Mouse (Mus musculus) kidney, postnatal 25 days (tissue): ENCODE measurements around the gene Tbc1d13.
"Not testable (repeated sequence)": the region's sequence is repeated elsewhere in the genome, so short reads cannot be mapped to it uniquely, and the experiment has no call there.

Experiments used
- DNase-seq, 2 experiments: peaks; one replicate each; pipeline ENCODE4 v3.0.0; 2021; ENCODE audit warnings: mixed read lengths in 2 of 2

Tbc1d13 gene

DNA sequence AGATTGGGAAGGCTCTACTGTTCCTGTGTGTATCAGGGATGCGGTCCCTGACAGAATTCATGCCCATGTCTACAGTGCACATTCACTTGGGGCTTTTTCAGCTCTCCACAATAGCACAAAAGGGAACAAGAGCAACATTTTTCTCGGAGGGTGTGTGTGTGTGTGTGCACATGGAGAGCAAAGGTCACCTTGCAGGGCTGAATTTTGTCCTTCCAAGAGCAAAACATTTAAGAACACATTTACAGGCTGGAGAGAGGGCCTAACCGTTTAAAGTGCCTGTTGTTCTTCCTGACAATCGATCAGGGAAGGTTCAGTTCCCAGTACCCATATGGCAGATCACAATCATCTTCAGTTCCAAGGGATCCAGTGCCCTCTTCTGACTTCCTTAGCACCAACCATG is 3.4 kb upstream of the Tbc1d13 start:
- peak in 1 of 2 experiments; percentile 37 for DNase-seq

DNA sequence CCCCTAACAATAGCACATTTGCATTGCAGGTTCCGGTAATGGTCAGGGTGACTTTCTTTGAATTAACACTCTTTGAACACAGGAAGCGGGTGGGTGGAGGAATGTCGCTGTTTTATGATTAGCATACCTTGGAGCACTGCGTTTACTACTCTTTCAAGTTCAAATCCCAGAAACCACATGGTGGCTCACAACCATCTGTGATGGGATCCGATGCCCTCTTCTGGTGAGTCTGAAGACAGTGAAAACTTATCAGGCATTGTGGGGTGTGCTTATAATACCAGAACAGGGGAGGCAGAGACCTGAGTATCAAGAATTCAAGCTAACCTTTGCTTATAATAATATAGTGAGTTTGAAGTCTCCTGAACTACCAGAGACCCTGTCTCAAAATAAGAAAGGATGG is 2.3 kb upstream of the Tbc1d13 start:
- not testable (repeated sequence) for DNase-seq

DNA sequence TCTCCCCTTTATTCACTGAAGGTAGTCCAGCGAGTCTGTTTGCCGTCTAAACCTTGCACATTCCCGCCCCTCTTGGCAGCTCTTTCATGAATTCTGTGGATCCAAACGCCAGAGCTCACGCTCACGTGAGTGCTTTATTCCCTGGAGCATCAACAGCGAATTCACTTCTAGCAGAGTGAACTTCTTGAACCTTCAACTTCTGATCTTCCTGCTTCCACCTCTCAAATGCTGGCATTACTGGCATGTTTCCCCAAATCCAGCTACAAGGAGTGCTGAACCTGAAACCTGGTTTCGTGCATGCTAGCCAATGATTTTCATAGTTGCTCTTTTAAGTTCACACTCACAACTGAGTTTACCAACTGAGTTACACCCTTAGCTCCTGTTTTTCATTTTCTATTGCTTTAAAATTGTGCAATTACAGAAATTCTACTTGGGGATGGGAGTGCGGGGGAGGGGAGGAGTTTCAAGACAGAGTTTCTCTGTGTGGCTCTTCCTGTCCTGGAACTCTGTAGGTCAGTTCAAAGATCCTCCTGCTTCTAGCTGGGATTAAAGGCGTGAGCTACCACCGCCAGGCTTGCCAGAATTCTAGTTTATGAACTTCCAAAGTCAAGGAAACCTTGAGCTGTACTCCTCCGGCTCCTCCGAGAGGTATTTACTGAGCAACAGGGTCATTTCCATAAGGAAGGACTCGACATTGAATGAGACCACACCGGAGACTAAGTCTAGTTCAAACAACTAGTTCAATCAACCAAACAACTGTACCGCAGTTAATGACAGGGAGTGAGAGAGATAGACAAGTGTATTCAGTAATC is 539 bp upstream of the Tbc1d13 start:
- peak; percentile 90 to 92 for DNase-seq

DNA sequence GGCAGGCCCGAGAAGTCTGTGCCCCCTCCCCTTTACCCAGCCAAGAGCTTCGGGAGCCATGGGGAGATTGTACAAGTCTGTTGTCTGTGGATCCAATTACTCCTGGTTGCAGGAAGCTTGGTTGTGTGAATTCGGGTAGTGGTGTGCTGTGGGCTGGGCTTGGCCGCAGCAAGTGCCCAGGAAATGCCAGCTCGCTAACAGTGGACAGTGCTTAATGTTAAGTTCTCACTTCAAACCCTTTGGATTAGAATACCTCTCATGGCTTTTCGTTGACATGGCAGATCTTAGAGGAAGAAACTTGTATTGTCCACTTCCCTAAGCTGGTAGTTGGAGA is 799 bp downstream of the Tbc1d13 start:
- peak in 1 of 2 experiments; percentile 39 for DNase-seq

DNA sequence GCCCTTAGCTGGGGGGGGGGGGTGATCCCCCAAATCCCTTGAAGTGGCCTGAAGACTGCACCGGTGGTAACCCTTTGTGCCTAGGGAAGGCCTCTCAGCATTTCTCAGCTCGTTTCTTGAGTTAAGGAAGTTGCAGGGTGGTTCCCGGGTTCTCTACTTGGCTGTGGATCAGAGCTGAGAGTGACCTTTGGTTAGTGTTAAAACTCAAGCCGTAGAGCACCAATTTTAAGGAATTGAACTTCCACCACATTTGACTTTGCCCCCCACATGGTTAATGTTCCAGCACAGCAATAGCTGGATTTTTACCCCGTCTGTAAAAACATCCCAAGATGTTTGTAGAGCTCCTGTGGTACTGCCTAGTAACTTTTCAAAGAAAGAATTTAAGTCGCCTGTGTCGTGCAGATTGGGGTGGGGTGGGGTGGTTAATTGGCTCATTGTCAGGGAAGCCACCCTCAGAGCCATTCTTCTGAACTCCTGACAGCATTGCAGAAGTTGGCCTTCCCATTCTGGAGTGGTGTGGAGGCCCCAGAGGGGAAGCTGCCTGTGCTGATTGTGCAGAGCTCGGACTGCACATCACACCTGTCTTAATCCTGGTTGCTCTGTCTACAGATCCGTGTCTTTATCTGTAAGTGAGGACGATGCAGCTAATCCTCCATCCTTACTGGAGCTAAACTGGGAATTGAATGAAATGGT is 1.5 kb downstream of the Tbc1d13 start:
- DNase-seq: peak; percentile 76 to 84

DNA sequence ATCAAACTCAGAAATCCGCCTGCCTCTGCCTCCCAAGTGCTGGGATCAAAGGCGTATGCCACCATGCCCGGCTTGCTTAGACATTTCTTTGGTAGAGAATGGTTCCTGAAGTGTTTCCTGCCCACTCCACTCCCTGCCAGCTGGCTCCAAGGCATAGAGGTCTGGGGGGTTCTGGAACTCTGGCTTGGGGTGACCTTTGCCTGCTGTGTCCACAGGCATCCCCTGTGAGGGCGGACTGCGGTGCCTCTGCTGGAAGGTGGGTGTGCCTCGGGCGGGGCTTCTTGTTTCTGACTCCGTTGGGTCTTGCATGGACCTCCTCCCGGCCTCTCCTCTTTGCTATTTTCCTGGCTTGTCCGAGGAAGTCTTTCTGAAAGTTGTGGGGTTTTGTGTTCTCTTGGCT is 2.9 kb downstream of the Tbc1d13 start:
- peak; percentile 48 to 74 for DNase-seq

DNA sequence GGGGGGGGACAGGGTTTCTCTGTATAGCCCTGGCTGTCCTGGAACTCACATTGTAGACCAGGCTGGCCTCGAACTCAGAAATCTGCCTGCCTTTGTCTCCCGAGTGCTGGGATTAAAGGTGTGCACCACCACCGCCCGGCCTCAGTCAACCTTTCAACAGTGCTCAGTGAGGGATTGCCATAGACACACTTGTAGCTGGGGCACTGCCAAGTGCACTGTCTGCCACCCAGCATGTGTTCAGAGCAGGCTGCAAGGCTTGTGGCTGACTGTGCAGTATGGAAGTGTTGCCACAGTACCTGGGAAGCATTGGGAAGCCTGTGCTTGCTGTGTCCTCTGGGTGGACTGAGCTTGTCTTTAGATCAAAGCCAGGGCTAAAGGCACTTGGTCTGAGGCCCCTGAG is 6.5 kb downstream of the Tbc1d13 start:
- DNase-seq: peak; percentile 50 to 63

DNA sequence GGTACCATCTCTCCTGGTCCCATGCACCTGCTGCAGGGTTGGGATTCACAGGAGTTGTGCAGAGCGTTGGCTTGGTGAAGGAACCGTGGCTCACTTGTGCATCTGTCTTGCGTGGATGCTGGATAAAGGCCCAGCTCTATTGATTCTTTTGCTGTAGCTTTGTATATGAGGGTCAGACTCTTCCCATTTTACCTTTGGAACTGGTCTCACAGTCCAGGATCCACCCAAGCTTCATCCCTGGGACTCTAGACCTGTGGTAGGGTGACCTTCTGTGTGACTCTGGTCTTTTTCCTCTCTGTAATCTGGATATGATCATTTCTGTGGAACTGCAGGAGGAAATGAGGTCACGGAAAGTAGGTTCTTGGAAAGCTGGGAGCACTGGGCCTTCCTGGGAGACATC is 10.9 kb downstream of the Tbc1d13 start:
- DNase-seq: no peak

DNA sequence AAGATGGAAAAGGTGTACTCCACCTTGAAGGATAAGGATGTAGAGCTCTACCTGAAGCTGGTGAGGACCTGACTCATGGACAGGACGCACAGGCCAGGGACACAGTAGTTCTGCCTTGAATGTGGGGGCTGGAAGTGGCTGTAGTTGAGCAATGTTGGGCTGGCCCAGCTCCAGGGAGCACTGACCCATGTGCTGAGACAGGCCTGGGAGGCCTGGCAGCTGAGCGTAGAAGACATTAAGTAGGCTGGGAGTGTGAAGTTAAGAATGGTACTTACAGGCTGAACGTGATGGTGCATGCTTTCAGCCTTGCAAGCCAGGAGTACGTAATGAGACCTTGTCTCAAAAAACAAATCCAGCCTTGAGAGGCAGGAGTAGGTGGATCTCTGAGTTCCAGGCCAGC is 13.9 kb downstream of the Tbc1d13 start:
- DNase-seq: peak; percentile 92 to 94

DNA sequence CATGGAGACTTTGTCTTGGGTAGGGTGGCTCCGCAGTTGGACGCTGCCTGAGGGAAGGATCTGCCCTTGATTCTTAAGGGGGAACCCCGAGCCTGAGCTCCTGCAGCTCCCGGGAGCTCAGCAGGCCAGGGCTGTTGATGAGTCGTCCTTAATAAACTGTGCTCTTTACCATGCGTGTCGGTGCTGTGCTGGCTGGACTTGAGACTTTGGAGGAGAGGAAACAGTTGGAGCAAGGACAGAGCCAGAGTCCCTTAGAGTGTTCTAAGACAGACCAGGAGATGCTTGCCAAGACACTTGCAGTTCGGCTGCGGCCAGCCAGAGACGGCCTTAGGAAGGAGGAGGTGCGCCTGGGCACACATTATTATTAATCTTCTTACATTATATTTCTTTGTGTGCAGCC is 18.3 kb downstream of the Tbc1d13 start:
- DNase-seq: peak; percentile 44 to 80

DNA sequence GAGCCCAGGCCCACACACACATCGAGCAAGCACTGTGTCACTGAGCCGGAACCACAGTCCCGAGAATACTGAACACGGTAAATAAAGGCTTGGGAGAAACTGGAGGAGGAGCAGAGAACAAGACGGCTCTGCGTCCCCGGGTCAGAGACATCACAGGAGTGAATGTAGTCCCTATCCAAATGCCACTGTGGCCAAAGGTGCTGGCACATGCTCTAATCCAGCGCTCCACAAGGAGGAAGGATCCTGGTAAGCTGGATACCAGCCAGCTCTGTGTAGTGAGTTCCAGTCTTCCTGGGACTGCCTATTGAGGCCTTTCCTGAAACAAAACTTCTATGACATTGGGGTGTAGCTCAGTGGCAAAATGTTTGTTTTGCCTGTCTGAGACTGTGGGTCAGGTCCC is 19.1 kb downstream of the Tbc1d13 start:
- peak; percentile 56 to 63 for DNase-seq

DNA sequence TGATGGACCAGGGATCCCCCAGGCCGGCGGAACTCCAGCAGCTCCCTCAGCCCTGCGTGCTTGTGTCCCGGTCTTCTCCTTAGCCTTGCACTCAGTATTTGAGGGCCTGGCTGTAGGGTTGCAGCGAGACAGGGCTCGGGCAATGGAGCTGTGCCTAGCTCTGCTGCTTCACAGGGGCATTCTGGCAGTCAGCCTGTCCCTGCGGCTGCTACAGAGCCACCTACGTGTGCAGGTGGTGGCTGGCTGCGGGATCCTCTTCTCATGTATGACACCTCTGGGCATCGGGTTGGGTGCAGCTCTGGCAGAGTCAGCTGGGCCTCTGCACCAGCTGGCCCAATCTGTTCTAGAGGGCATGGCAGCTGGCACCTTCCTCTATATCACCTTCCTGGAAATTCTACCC is 26.3 kb downstream of the Tbc1d13 start:
- DNase-seq: not testable (repeated sequence)

DNA sequence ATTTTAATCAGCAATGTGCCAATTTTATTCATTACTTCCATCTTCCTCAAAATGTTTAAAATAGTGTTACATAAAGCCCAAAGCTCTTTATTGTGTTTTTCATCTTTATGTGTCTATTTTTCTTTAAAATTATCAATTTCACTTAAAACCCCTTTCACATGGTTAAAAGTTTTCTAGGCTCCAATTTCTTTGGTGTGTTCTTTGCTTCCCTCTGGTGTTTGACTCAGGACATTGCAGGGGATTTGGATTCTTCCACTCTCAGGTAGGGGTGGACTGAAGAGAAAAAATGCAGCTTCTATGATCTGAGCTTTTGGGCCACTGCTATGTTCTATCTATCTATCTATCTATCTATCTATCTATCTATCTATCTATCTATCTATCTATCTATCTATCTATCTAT is 28.3 kb downstream of the Tbc1d13 start:
- DNase-seq: peak in 1 of 2 experiments; percentile 31

DNA sequence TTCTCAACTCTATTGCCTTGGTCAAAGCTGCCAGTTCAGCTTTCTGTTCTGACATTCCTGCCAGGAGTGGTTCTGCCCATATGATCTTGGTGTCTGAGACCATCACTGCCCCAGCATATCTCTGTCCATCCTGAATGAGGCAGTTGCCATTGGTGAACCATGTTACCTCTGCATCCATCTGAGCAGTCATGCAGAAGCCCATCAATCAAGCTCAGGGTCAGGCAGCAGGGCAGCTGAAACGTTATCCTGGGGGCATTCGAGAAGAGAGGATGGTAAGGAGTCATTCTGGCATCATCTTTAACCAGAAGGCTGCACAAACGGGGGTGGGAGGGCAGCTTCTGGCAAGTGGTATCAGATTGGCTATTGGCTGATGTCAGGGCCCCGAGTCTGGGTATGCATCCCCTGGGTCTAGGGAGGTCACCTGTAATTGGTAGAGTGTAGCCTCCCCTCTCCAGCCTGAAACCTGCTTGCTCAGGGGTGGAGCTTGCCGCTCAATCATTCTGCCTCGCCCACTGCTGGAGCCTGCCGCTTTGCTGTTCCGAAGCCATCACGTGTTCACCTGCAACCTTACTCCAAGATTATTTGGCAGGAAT is 30.9 kb downstream of the Tbc1d13 start:
- DNase-seq: no peak

DNA sequence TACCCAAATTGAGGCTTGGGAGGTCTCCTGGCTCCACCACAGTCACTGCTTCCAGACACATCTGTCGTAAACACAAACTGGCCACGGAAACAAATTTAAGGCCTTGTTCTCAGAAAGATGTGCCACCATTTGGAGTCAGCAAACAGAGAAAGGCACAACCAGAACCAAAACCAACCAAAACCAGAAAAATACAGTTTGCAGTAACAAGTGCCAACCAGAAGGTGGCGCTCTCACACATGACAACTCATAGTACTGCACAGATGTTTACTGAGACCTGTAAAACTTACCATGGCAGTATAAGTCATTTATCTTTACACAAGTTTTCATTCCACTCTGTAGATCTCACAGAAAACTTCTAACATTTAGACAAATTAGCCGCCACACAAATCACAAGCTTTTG is 33.1 kb downstream of the Tbc1d13 start:
- DNase-seq: no peak

DNA sequence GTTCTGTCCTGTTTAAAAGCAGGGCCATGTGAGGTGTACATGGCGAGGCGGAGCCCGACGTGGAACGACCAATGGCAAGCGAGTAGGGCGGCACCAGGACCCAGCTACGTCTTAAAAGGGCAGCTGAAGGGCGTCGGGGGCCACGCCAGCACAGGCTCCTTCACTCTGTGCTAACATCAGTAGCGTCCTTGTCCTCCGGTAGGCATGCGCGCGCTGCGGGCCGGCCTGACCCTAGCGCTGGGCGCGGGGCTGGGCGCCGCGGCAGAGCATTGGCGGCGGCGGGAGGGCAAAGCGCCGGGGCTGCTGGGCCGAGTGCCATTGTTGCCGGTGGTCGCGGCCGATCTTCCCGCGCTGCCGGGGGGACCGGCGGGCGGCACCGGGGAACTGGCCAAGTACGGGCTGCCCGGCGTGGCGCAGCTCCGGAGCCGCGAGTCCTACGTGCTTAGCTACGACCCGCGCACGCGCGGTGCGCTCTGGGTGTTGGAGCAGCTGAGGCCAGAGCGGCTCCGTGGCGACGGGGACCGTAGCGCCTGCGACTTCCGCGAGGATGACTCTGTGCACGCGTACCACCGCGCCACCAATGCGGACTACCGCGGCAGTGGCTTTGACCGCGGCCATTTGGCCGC is 37.9 kb downstream of the Tbc1d13 start, which contains the start of gene Endog:
Gene Endog, plus strand, starts transcription at position 123 of the 626 bp plus-strand sequence.
- DNase-seq: peak; percentile 91 to 97

DNA sequence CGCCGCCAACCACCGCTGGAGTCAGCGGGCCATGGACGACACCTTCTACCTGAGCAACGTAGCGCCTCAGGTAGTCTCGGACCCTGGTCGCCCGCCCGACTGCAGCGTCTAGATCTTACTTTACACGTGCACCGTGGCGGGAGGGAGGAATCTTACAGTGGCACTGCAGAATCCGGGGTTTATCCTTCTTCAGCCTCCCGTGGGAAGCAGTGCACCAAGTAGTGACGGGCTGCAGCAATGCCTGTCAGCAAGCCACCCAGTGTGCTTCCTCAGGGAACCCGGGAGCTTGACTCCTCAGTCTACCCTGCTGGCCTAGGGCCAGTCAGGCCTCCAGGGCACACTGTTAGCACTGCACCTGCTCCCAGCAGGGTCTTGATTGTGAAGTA is 38.4 kb downstream of the Tbc1d13 start:
- peak in 1 of 2 experiments; percentile 62 for DNase-seq

DNA sequence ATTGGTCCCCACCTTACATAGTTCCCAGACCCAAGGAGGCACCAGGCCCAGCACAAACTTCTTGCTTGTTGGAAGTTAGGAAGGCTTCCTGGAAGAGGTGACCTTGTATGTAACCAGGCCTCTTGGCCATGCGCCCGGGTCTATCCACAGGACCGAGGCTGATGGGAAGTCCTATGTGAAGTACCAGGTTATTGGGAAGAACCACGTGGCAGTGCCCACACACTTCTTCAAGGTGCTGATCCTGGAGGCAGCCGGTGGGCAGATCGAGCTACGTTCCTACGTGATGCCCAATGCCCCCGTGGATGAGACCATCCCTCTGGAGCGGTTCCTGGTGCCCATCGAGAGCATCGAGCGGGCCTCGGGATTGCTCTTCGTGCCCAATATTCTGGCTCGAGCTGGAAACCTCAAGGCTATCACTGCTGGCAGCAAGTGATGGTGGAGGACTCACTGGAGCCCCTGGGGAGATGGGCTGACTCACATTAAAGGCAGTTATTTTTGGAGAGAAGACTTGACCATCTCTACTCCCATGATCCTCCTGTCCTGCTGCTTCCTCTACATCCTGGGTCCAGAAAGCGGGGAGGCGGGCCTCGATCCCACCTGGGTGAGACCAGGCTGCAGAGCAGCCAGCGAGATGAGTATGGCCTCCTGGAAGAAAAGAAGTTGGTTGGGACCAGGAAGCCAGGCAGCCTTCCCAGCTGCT is 40.1 kb downstream of the Tbc1d13 start:
- no peak for DNase-seq

DNA sequence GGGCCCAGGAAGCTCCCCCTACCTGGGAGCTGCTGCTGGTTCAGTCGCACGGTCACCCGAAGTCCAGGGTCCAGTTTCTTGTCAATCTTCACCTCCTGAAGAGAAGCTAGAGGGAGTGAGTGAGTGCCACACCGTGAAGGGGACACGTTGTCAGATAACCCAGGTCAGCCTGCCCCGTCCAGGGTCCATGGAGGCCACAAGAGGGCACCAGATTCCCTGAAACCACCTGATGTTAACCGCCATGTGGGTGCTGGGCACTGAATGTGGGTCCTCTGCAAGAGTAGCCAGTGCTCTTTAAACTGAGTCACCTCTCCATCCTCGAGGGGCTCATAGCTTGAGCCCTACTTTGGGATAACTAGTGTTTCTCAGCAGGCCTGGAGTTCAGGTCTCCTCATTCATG is 42.4 kb downstream of the Tbc1d13 start:
- DNase-seq: no peak

DNA sequence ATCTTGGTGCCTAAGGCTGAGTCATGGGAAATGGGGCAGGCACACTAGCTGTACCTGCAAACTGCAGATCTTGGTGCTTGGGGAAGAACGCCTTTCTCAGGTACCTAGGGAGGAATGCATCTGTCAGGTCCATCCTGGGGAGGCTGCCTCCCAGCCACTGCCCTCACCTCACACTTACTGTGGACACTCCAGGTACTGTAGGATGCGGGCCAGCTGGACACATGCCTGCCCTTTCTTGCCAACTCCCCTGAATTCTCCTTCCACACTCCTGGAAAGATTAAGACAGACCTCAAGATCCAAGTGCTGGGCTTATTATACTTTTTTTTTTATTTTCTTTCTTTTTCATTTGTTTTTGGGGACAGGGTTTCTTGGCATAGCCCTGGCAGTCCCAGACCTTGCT is 43.0 kb downstream of the Tbc1d13 start:
- DNase-seq: peak; percentile 49 to 59

DNA sequence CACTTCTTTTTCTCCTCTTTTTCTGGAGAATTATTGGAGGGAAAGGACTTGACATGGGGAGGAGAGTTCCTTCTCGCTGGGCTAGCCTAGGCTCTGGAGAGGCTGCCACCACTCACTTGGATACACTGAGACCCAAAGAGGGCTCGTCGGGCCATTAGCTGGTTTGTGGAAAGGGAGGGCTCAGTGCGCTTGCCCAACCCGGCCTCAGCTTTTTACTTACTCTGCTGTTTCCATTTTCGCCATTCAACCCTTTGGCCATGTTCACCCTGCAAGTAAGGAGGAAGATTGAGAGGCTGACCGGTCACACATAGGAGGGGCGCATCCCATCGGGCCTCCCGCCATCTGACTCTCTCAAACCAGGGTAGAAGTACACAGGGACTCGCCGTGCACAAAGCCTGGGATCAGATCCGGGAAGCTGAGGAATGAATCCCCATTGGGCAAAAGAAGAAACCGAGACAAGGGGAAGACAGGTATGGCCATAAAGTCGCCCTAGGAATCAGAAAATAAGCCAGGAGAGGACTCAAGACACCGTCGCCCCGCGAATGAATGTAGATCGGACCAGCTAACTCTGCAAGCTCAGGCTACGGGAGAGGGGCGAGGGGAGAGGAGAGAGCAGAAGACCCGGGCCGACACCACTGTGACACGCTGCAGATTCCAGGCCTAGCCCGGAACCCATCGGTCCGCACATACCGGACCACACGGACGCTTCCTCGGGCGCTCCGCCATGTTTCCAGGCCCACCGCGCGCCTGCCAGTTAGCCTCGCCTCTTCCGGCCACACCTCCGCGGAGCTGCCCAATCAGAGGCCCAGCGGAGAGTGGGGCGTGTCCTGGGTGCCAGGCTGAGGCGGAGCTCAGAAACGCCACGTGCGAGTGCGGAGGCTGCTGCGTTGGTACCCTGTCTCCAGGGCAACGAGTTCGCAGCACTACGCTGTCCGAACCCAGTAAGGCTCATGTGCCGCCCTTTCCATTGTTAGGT is 44.4 kb downstream of the Tbc1d13 start, which contains the start of gene Spout1:
Gene Spout1, minus strand, starts transcription at position 760 of the 976 bp plus-strand sequence.
- peak; percentile 96 to 98 for DNase-seq
